Mouse (Mus musculus) mouse trophoblast stem cell (cell line): ENCODE results near the gene 4921524J17Rik.

Experiments used
- in situ Hi-C, 2 experiments: fragments of 300-500 bp; cut with MseI, MboI; formaldehyde crosslinking; loops; 2 replicates in 1 of 2; 3 replicates in 1 of 2; pipeline ENCODE4 v1.15.1; 2025

The 4921524J17Rik gene

DNA sequence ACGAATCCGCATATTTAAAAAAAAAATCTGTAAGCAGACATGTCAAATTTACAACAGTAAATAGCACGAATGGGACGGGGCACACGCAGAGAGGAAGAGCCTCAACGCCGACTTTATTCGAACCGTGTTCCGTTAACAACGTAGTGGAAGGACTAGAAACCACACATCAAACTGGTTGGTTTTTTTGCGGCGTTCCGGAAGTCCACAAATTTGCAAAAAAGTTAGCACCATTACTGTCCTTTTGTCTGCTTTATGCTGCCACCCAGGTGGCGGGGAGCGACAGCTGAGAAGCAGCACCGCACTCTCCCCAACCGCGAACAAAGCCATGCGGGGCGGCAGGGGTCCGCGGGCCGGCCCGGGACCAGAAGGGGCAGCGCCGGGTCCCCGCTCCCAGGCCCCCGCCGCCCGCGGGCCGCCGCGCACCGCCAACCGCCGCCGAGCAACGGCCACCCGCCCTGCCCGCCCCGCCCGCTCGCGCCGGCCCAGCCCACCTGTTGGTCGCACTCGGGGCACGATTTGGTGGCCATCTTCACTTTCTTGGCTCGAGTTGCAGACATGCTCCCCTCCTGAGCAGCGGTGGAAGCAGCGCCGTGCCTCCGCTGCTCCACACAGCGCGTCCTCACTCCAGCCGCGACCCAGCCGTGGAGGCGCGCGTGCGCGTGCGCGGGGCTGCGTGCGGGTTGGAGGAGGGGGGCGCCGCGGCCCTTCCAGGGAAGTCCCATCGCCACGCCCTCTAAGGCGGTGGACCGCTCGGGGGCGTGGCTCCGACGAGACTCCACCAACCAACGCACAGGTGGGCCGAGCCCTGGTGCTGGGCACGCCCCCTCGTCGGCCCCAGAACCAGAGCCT, at the start of gene 4921524J17Rik:
4921524J17Rik (minus strand) TSS at position 666 of the 849 bp plus-strand sequence.
- in situ Hi-C loops, result no loop called here

- in situ Hi-C loops, result no loop called here
Observed at GRCm38 (mm10) chr8:85482427-85482826, 49.8 kb upstream of the 4921524J17Rik start.

DNA sequence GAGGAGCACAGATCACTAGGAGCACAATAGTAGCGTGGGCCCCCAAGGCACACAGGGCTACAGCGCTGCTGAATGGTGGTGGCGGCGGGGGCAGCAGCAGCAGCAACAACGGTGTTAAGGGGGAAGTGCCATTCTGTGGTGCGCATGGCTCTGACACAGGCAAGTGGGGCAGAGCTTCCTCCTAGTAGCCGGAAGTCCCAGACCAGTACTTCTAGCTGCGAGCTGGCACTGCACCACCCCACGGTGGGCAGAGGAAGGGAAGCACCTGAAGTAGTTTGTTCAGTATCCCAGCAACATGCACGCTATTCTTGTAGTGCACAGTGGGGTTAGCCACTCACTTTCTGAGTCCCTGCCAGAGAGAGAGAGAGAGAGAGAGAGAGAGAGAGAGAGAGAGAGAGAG, 49.3 kb upstream of the 4921524J17Rik start:
- in situ Hi-C loops, result no loop called here

DNA sequence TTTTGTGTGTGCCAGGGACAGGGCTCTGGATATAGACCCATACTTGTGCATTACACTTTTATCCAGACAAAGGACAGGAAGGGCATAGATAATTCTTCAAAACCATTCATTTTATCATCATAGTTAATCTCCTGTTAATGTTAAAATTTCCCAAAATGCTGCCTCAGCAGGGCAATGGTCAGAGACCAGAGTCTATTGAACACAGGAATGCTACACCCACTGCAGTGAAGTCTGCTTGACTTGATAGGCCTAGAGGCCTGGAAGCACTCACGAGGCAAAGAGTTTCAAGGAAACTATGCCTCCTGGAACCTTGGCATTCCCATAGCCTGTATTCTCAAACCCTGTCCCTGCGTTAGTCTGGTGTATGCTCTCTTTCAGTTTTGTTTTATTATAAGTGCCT, 47.1 kb upstream of the 4921524J17Rik start:
- in situ Hi-C loops, result no loop called here

GRCm38 (mm10) chr8:85478397-85478796, 45.8 kb upstream of the 4921524J17Rik start:
- in situ Hi-C loops, result no loop called here

DNA sequence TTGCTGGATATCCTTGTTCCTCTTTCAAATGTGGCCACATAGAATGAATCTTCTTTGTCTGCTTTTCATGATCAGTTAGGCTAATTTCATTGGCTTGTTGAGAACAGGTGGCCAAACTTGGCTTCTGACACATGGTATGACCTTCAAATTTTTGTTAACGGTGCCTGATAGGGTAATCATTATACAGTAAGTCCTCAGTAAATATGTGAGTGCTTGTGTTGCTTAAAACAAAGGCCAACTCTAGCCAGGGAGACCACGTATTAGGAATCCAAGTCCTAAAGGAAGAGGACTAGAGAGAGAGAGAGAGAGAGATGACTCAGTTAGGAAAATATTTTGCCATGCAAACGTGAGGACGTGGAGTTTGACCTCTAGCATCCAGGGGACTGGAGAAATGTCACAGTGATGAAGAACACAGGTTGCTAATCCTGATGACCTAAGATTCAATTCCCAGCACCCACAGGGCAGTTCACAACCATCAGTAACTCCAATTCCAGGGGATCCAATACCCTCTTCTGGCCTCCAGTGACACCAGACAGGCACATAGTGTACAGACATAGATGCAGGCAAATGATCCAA, 44.4 kb upstream of the 4921524J17Rik start:
- in situ Hi-C loops, result no loop called here

DNA sequence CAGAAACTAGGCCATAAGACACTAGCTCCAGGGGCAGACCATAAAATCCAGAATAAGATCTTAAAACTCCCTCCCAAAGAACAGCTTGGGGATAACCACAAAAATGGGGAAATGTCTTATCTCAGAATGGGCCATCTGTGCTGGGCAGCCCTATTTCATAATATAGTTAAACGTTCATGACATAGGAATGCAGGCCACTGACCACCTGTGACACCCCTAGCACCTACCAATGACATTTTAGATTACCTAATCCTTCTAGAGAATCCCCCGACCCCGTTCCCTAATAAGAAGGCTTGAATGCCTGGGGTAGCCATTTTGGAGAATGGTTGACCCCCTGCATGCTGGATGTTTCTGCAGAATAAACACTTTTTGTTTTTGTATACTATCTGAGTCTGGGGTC, 42.3 kb upstream of the 4921524J17Rik start:
- in situ Hi-C loops, result no loop called here

DNA sequence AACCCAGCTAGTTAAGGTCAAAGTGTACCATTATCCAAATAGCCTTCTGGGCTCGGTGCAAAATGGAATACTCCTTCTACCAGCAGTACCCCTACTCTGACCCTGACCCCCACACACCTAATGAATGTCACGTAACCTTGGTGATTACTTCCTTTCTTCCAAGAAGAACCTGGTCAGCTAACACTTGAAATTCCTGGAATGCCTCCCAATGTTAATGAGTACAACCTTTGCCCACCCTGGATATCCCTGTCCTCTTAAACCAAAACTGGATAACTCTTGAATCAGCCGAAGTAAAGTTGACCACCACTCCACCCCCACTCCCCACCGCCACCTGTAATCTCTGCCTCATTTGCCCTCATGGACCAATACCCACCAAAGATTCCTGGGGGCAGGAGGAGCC, 40.6 kb upstream of the 4921524J17Rik start:
- in situ Hi-C loops, result no loop called here

- in situ Hi-C loops, result no loop called here
Observed at GRCm38 (mm10) chr8:85472800-85473199, 40.2 kb upstream of the 4921524J17Rik start.

DNA sequence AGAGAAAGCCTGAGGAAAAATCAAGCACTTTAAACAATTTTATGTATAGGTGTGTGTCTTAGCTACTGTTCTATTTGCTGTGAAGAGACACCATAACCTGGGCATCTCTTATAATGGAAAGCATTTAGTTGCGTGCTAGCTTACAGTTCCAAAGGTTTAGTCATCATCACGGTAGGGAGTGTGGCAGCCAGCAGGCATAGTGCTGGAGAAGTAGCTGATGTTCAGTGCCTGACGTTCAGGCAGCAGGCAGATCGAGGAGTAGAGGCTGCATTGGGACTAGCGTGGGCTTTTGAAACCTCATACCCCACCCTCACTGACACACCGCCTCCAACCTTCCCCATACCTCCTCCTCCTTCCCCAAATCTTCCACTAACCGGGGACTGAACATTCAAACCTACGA, 38.1 kb upstream of the 4921524J17Rik start:
- in situ Hi-C loops, result no loop called here

DNA sequence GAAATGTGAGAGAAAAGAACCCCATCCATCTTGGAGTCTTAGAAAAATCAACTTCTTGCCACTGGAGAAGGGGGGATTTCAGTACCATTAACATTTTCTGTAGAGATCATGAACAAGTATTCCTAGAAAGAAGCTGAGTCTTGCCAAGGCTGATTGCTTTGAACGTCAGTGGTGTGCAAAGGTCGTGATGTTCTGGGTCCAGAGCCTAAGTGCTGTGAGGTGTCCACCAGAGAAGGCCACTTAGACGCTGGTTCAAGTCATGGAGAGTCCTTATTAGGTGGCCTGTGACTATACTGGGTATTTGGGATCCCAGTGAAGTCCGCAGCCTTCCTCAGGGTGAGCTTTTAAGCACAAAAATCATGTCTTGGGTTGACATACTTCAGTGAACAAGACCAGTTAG, 33.4 kb upstream of the 4921524J17Rik start:
- in situ Hi-C loops, result no loop called here

DNA sequence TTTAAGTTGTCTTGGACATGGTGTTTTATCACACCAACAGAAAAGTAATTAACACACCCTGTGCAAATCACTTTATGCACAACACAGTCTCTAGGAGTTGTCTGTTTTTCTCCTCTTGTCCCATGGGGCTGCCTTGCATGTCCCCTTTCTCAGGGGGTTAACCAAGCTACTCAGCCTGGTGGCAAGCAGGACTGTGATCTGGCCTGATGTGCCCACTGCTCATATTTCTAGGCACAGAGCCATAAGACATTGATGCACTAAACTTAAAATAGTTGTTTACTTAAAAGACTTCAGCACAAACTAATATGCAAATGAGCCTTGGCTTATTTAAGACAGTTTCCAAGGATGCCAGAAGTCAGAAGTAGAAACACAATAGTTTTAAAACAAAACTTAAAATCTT, 31.7 kb upstream of the 4921524J17Rik start:
- in situ Hi-C loops, result loop anchor here in 1 of 2 experiments (5.0 kb wide), 1 partner anchor 63 kb away; no protein-coding TSS in a partner anchor

GRCm38 (mm10) chr8:85462441-85462840, 29.8 kb upstream of the 4921524J17Rik start:
- in situ Hi-C loops, result loop anchor here in 1 of 2 experiments (5.0 kb wide), 1 partner anchor 65 kb away; no protein-coding TSS in a partner anchor

DNA sequence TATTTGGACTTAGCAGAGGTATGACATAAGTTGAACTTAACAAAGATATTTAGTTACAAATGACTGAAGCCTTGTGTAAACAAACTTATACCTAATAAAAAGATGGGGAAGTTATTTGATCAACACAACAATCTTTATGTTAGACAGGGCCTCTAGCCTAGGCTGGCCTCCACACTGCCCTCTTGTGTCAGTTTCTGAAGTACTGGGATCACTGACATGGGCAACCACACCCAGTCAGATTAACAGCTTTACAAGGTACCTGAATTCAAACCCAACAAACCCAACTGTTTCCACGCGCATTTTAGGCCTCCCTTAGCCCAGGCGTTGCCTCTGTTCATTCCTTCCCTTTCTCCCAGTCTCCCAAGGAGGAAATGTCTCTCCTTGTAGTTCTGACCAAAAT, 28.7 kb upstream of the 4921524J17Rik start:
- in situ Hi-C loops, result loop anchor here in 1 of 2 experiments (5.0 kb wide), 1 partner anchor 66 kb away; no protein-coding TSS in a partner anchor

GRCm38 (mm10) chr8:85460804-85461203, 28.2 kb upstream of the 4921524J17Rik start:
- in situ Hi-C loops, result loop anchor here in 1 of 2 experiments (5.0 kb wide), 1 partner anchor 66 kb away; no protein-coding TSS in a partner anchor

- in situ Hi-C loops, result loop anchor here in 1 of 2 experiments (5.0 to 10.0 kb wide), 2 partner anchors 68 to 205 kb away; no protein-coding TSS in a partner anchor
Observed at GRCm38 (mm10) chr8:85459582-85459981, 26.9 kb upstream of the 4921524J17Rik start.

DNA sequence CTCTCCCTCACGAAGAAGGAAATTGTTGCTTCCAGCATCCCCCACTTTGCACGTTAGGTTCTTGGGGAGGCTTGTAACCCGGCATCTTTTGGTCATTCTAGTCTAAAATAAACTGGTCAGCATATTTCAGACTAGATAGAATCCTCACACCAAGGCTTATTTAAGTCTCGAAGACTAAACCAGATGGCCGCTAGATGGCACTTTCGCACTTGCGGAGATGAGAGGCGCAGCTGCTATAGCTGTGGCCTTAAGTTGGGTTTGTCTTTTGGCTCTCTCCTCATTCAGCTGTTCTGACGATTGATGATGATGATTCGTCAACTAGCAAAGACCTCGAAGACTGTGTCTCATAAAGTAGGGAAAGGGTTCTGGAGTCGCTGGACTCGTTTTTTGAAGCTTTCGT, 23.9 kb upstream of the 4921524J17Rik start:
- in situ Hi-C loops, result loop anchor here in 1 of 2 experiments (5.0 to 10.0 kb wide), 2 partner anchors 71 to 208 kb away; no protein-coding TSS in a partner anchor

GRCm38 (mm10) chr8:85454750-85455149, 22.1 kb upstream of the 4921524J17Rik start:
- in situ Hi-C loops, result loop anchor here in 1 of 2 experiments (5.0 to 10.0 kb wide), 2 partner anchors 73 to 210 kb away; no protein-coding TSS in a partner anchor

DNA sequence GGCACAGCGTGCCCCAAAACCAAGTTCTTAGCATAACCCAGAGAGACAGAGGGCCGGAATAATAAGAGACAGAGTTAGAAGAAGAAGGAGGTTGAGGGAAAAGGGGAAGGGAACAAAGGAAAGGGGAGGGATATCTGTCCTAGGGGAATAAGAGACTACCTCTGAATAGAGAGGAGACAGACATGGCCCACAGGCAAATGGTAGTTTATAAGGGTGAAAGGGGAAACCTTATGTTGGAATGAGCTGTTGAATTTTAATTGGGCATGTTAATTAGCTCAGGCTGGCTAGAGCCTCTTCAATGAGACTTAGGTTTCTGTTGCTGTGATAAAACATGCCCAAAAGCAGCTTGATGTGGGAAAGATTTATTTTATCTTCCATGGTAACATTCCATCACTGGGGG, 20.6 kb upstream of the 4921524J17Rik start:
- in situ Hi-C loops, result loop anchor here in 1 of 2 experiments (10.0 kb wide), 1 partner anchor 212 kb away; no protein-coding TSS in a partner anchor

DNA sequence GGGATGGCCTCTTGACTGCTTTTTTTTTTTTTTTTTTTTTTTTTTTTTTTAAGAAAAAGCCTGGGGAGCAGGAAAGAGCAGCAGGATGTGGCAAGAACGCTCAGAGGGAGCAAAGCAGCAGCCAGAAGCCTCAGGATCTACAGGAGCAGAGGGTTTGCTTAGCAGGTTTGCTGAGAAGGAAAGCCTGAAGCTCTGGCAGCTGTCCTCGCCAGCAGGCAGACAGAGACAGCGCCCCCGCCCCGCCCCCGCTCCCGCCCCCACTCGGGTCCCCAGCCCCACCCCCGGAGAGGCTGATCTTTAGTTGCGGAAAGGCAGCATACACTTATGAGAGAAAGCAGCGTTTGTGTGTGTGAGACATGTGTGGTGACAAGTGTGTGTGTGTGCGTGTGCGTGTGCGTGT, 19.7 kb upstream of the 4921524J17Rik start:
- in situ Hi-C loops, result loop anchor here in 1 of 2 experiments (10.0 kb wide), 1 partner anchor 212 kb away; no protein-coding TSS in a partner anchor

- in situ Hi-C loops, result loop anchor here in 1 of 2 experiments (10.0 kb wide), 1 partner anchor 214 kb away; no protein-coding TSS in a partner anchor
Observed at GRCm38 (mm10) chr8:85450335-85450734, 17.7 kb upstream of the 4921524J17Rik start.
